Mouse (Mus musculus) heart, embryonic 10.5 days (tissue): Measurements from ENCODE around the gene Sf3a2. TPM values are rescaled to one million over a fixed set of nuclear protein-coding genes. Genes with fewer than 3 reads are reported as not detected.

Experiments
- DNase-seq: peaks from one replicate; pipeline ENCODE4 v3.0.0-alpha.2; 2017; ENCODE audit warnings: low spot score
- H3K27ac ChIP-seq: fragments of 300-500 bp; sonication (generic); 2 replicates; pipeline ENCODE4 v1.5.1; 2016; ENCODE audit warnings: mild to moderate bottlenecking
- H3K27me3 ChIP-seq: fragments of 300-500 bp; sonication (generic); 2 replicates; pipeline ENCODE4 v1.6.1; 2016; ENCODE audit warnings: mild to moderate bottlenecking; ENCODE audit not compliant: poor library complexity, insufficient read depth, severe bottlenecking
- H3K36me3 ChIP-seq: fragments of 300-500 bp; sonication (generic); 2 replicates; pipeline ENCODE4 v1.6.1; 2016; ENCODE audit warnings: mild to moderate bottlenecking, moderate library complexity
- H3K4me1 ChIP-seq: fragments of 300-500 bp; sonication (generic); 2 replicates; pipeline ENCODE4 v1.6.1; 2016; ENCODE audit warnings: mild to moderate bottlenecking
- H3K4me3 ChIP-seq: fragments of 300-500 bp; sonication (generic); 2 replicates; pipeline ENCODE4 v1.5.1; 2016; ENCODE audit warnings: mild to moderate bottlenecking, moderate library complexity
- H3K9me3 ChIP-seq: fragments of 300-500 bp; sonication (generic); 2 replicates; pipeline ENCODE4 v1.6.1; 2016; ENCODE audit warnings: mild to moderate bottlenecking, moderate library complexity
- WGBS: fragments of 180-500 bp; shearing (Covaris S2); methylation state at CpG from one replicate; pipeline ENCODE4 v1.1.7; 2016; 5-methylcytosine and 5-hydroxymethylcytosine counted together
- polyA plus RNA-seq: library from polyadenylated mRNA; unstranded; fragments of >200 nt; fragmentation: Nextera tagmentation; extraction: Ambion mirVana; gene quantifications from 2 replicates; pipeline ENCODE4 v1.2.1, GENCODE M21; 2016

The Sf3a2 gene
- polyA plus RNA-seq, 1 experiment from 2014 or later, result 84.1 TPM

DNA sequence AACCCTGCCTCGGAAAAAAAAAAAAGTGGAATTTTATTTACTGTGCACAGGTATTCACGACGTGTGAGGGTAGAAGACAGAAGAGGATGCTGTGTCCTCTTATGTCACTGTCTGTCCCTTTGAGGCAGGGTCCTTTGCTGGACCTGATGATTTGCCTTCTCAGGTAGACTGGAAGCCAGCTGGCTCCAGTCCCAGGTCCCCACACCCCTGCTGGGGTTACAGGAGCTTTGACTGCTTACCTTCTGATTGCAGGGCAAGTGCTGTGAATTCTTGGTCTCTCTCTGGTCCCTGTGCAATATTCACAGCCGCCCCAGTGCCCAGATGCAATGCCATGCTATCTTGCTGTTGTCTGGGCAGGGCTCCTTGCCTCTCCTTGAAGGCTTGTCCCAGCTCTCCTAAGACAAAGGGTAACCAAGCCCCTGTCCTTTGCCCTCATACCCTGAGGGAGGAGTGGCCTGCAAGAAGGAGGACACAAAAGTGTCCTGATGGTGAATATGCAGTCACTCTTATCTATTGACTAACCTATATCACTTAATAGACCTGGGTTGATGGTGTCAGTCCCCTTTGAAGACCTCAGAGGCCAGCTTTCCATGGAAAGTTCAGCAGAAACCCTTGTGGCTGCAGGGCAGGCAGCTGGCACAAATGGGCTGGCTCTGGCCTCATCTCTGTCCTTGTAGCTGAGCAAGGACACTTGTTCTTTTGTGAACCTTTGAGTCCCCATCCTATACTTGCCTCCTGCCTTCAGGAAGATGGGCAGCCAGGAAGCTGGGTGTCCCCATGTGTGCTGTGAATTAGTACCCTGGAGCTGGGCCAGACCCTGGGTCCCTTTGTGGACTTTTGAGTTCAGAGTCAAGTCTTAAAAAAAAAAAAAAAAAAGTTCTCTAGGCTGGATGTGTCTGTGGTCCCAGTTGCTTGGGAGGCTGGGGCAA is 37.1 kb upstream of the Sf3a2 start:
- no peaks in the 10 kb centered on the region for H3K27me3 ChIP-seq
- WGBS, result 83% methylated on average over 4 of the region's 4 CpGs
- H3K4me3 ChIP-seq, result no peak overlapping the region; the same call in 1 of the 2 replicates
- DNase-seq, result no peak
- H3K36me3 ChIP-seq, result peaks cover 21% of the 10 kb centered on the region
- H3K27ac ChIP-seq, result peak overlapping the region; percentile 24
- peaks cover 89% of the 10 kb centered on the region for H3K4me1 ChIP-seq
- H3K9me3 ChIP-seq, result no peaks in the 10 kb centered on the region

GRCm38 (mm10) chr10:80761821-80762220 is 36.2 kb upstream of the Sf3a2 start:
- no peak for DNase-seq
- Histone ChIP-seq H3K4me1 (peaks cover 89% of the 10 kb centered on the region), H3K27me3 (no peaks in the 10 kb centered on the region), H3K9me3 (no peaks in the 10 kb centered on the region), H3K4me3 (no peak overlapping the region), H3K27ac (no peak overlapping the region), H3K36me3 (peaks cover 31% of the 10 kb centered on the region)
- 74% methylated on average over 3 of the region's 3 CpGs for WGBS

DNA sequence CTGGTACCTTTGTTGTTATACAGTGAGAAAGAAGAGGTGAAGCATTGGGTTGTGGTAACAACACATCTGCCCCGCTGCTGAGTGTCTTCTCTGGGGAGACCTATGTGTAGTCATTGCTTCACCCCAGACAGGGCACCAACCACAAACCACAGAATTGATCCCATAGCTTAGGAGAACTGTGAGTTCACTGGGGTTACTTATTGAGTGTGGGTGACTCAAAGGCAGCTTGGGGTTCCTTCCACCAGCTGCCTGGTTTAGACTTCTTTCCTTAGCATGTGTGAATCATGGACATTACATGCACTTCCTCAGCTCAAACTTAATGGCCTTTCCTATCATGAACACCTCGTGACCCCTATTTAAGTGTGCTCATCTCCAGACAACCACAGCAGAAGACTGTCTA is 34.5 kb upstream of the Sf3a2 start:
- Histone ChIP-seq H3K4me1 (peaks cover 73% of the 10 kb centered on the region), H3K27ac (no peak overlapping the region), H3K36me3 (peaks cover 46% of the 10 kb centered on the region), H3K27me3 (no peaks in the 10 kb centered on the region), H3K4me3 (no peak overlapping the region), H3K9me3 (no peaks in the 10 kb centered on the region)
- WGBS, result 94% methylated on average over 2 of the region's 2 CpGs
- DNase-seq, result no peak

- Histone ChIP-seq H3K4me3 (no peak overlapping the region), H3K36me3 (peaks cover 64% of the 10 kb centered on the region), H3K27me3 (no peaks in the 10 kb centered on the region), H3K9me3 (no peaks in the 10 kb centered on the region), H3K27ac (no peak overlapping the region), H3K4me1 (peaks cover 50% of the 10 kb centered on the region)
- DNase-seq, result no peak
- WGBS, result 73% methylated on average over 2 of the region's 2 CpGs
Observed at GRCm38 (mm10) chr10:80765746-80766145, 32.3 kb upstream of the Sf3a2 start.

GRCm38 (mm10) chr10:80766161-80766815 is 31.7 kb upstream of the Sf3a2 start:
- Histone ChIP-seq H3K9me3 (no peaks in the 10 kb centered on the region), H3K4me3 (no peak overlapping the region), H3K27ac (no peak overlapping the region), H3K4me1 (peaks cover 45% of the 10 kb centered on the region), H3K27me3 (no peaks in the 10 kb centered on the region), H3K36me3 (peaks cover 70% of the 10 kb centered on the region)
- 75% methylated on average over 10 of the region's 10 CpGs for WGBS
- DNase-seq, result no peak

DNA sequence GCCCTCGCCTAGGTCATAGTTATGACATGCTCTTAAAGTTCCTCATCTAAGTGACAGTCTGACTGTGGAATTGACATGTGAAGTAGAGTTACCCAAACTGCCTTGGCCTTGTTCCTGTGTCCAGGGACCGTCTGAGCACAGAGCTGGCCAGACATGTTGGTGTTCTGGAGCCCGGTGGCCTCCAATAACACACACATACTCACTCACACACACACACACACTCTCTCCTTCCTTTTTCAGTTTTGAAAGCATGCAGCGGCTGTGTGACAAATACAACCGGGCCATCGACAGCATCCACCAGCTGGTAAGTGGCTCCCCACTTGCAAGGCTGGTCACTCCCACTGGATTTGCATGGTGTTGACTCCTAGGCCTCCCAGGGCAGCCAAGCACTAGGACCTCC is 29.6 kb upstream of the Sf3a2 start:
- Histone ChIP-seq H3K36me3 (peaks cover 86% of the 10 kb centered on the region), H3K4me3 (no peak overlapping the region), H3K4me1 (peaks cover 39% of the 10 kb centered on the region), H3K27ac (no peak overlapping the region), H3K9me3 (no peaks in the 10 kb centered on the region), H3K27me3 (no peaks in the 10 kb centered on the region)
- no peak for DNase-seq
- 84% methylated on average over 6 of the region's 6 CpGs for WGBS

DNA sequence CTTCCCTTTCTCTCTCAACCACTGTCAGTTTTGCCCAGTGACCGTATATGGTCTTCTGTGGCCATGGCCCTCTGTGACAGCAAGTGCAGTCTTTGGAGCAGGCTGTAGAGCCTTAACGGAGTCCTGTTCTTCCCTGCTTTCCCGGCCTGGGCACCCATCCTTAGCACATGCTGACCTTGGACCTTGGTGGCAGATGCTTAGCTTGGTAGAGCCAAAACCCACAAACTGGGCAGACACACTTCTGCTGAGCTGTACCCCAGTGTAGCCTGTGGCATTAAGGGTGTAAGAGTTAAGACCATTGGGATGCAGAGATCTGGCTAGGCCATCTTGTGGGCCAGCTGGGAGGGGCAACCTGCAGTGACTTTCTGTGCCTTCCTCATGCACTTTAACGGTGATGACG is 24.2 kb upstream of the Sf3a2 start:
- Histone ChIP-seq H3K27ac (peak overlapping the region; percentile 86), H3K27me3 (no peaks in the 10 kb centered on the region), H3K4me1 (peaks cover 41% of the 10 kb centered on the region), H3K4me3 (peak overlapping the region; percentile 20), H3K36me3 (peaks cover 93% of the 10 kb centered on the region), H3K9me3 (no peaks in the 10 kb centered on the region)
- WGBS, result 61% methylated on average over 5 of the region's 5 CpGs
- DNase-seq, result no peak

DNA sequence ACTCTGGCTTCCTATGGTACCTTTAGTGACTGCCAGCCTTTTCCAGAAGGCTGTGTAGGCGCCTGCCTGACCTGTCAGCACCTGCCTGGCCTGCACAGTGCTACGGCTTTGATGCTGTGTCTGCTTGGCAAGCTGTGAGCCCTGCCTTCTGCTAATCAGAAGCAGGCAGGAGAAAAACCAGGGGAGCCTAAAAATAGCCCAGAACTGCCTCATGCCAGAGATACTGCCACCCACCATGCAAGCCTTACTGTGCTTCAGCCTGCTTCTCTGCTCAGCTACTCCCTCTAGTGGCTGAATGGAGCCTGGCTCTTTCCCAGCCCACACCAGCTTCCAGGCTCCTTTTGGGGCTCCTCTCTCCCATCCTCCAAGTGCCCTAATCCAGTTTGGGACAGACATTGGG is 23.4 kb upstream of the Sf3a2 start:
- peak overlapping the region; percentile 86 for H3K27ac ChIP-seq

GRCm38 (mm10) chr10:80774981-80775380 is 23.0 kb upstream of the Sf3a2 start:
- DNase-seq, result no peak
- Histone ChIP-seq H3K4me1 (peaks cover 41% of the 10 kb centered on the region), H3K27ac (peak overlapping the region; percentile 83), H3K27me3 (no peaks in the 10 kb centered on the region), H3K9me3 (no peaks in the 10 kb centered on the region), H3K36me3 (peaks cover 95% of the 10 kb centered on the region), H3K4me3 (peak overlapping the region; percentile 20; the same call in 1 of the 2 replicates)
- WGBS, result 62% methylated on average over 4 of the region's 4 CpGs

More for the DNA sequence above, 23.4 kb upstream of the Sf3a2 start:
- peaks cover 41% of the 10 kb centered on the region for H3K4me1 ChIP-seq
- peaks cover 95% of the 10 kb centered on the region for H3K36me3 ChIP-seq
- H3K27me3 ChIP-seq, result no peaks in the 10 kb centered on the region
- no peaks in the 10 kb centered on the region for H3K9me3 ChIP-seq
- peak; percentile 96 for DNase-seq
- H3K4me3 ChIP-seq, result peak overlapping the region; percentile 20; the same call in 1 of the 2 replicates
- WGBS, result 7% methylated on average over 2 of the region's 2 CpGs

DNA sequence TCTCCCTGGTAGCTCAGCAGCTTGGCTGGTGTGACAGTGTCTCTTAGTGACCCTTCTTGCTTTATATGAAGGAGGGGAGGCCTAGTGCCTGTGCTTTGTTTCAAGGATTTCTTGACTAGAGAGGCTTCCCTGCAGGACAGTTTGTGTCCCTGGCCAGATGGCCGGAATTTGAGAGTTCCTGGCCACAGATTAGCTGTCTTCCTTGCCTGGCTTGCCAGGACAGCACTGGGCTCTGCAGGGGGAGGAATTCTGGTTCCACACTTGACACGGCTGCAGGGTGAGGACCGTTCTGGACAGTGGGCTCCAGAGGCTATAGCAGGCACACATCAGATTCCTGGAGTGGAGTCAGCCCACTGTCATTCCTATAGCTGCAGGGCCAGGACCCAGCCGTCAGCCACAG is 22.3 kb upstream of the Sf3a2 start:
- no peak for DNase-seq
- Histone ChIP-seq H3K36me3 (peaks cover 95% of the 10 kb centered on the region), H3K4me3 (no peak overlapping the region), H3K27me3 (no peaks in the 10 kb centered on the region), H3K4me1 (peaks cover 41% of the 10 kb centered on the region), H3K27ac (peak overlapping the region; percentile 62), H3K9me3 (no peaks in the 10 kb centered on the region)
- 61% methylated on average over 4 of the region's 4 CpGs for WGBS

- Histone ChIP-seq H3K27me3 (no peaks in the 10 kb centered on the region), H3K36me3 (peaks cover 95% of the 10 kb centered on the region), H3K4me1 (peaks cover 41% of the 10 kb centered on the region), H3K9me3 (no peaks in the 10 kb centered on the region), H3K27ac (0 out of 2 replicates have a peak overlapping the region, but pooled peaks have one; percentile 62), H3K4me3 (no peak overlapping the region)
- 80% methylated on average over 6 of the region's 6 CpGs for WGBS
- DNase-seq, result no peak
Observed at GRCm38 (mm10) chr10:80776358-80776869, 21.6 kb upstream of the Sf3a2 start.

DNA sequence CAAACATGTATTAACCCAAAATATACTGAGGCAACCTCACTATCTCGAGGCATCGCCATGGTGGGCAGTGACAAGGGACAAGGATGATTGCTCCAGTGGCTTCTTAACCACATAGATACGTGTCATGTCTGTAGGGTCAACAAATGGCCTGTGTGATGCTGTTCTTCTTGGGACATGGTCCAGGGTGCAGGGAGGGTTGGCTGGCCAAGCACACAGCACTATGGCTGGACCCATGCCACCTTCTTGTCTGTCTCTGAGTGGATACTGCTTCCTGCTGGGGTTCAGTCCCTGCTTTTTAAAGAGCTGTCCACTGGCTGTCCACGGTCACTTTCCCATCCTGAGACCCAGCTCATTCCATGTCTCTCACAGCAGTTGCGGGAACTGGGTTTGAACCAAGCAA is 20.9 kb upstream of the Sf3a2 start:
- Histone ChIP-seq H3K27me3 (no peaks in the 10 kb centered on the region), H3K4me3 (no peak overlapping the region), H3K4me1 (peaks cover 41% of the 10 kb centered on the region), H3K36me3 (peaks cover 95% of the 10 kb centered on the region), H3K27ac (no peak overlapping the region), H3K9me3 (no peaks in the 10 kb centered on the region)
- WGBS, result 94% methylated on average over 5 of the region's 5 CpGs
- no peak for DNase-seq

- no peak for DNase-seq
- H3K27ac ChIP-seq, result no peak overlapping the region
- peaks cover 16% of the 10 kb centered on the region for H3K4me1 ChIP-seq
- no peaks in the 10 kb centered on the region for H3K27me3 ChIP-seq
- no peak overlapping the region for H3K4me3 ChIP-seq
- no peaks in the 10 kb centered on the region for H3K9me3 ChIP-seq
- peaks cover 98% of the 10 kb centered on the region for H3K36me3 ChIP-seq
Observed at GRCm38 (mm10) chr10:80779565-80779964, 18.4 kb upstream of the Sf3a2 start.
